Mouse (Mus musculus) CD8-positive naive resting alpha-beta T cell, adult 2 months (primary cell): ENCODE data around the gene Spx.

ENCODE experiments used
- DNase-seq, 2 experiments: peaks; one replicate each; pipeline ENCODE4 v3.0.0; 2022; ENCODE audit warnings: low read depth in 2 of 2, low spot score in 2 of 2

Gene Spx

GRCm38 (mm10) chr6:142412906-142413491, at the start of gene Spx:
Spx (plus strand) TSS chr6:142413441.
- DNase-seq, result no peak

GRCm38 (mm10) chr6:142365742-142366472, 47.3 kb upstream of the Spx start:
- no peak for DNase-seq

GRCm38 (mm10) chr6:142366473-142367018, 46.7 kb upstream of the Spx start:
- DNase-seq, result no peak

- DNase-seq, result no peak
These were observed 45.7 kb upstream of the Spx start for GRCm38 (mm10) chr6:142367565-142367964.

GRCm38 (mm10) chr6:142369568-142369967, 43.7 kb upstream of the Spx start:
- DNase-seq, result no peak

GRCm38 (mm10) chr6:142377081-142377480, 36.2 kb upstream of the Spx start:
- no peak for DNase-seq

- no peak for DNase-seq
These were observed 34.5 kb upstream of the Spx start for GRCm38 (mm10) chr6:142378576-142379330.

- no peak for DNase-seq
These were observed 33.3 kb upstream of the Spx start for GRCm38 (mm10) chr6:142379961-142380360.

GRCm38 (mm10) chr6:142381615-142382014, 31.6 kb upstream of the Spx start:
- DNase-seq, result no peak

- no peak for DNase-seq
These were observed 28.7 kb upstream of the Spx start for GRCm38 (mm10) chr6:142384521-142384920.

- DNase-seq, result no peak
These were observed 26.8 kb upstream of the Spx start for GRCm38 (mm10) chr6:142386285-142387010.

GRCm38 (mm10) chr6:142387011-142387754, 26.1 kb upstream of the Spx start, which contains the start of the genes Recql and Golt1b:
Recql (minus strand) TSS chr6:142387087.
Golt1b (plus strand) TSS chr6:142387221.
- peak; percentile 98 to 99 for DNase-seq

- no peak for DNase-seq
These were observed 25.4 kb upstream of the Spx start for GRCm38 (mm10) chr6:142387755-142388271.

GRCm38 (mm10) chr6:142389101-142389500, 24.1 kb upstream of the Spx start:
- no peak for DNase-seq

GRCm38 (mm10) chr6:142392312-142392711, 20.9 kb upstream of the Spx start:
- no peak for DNase-seq

GRCm38 (mm10) chr6:142394669-142395068, 18.6 kb upstream of the Spx start:
- DNase-seq, result no peak

GRCm38 (mm10) chr6:142395756-142396155, 17.5 kb upstream of the Spx start:
- DNase-seq, result no peak

- DNase-seq, result no peak
These were observed 2.1 kb upstream of the Spx start for GRCm38 (mm10) chr6:142411140-142411539.

GRCm38 (mm10) chr6:142413845-142414244, 604 bp downstream of the Spx start:
- no peak for DNase-seq

- DNase-seq, result no peak
These were observed 1.4 kb downstream of the Spx start for GRCm38 (mm10) chr6:142414597-142414996.
